Mouse (Mus musculus) embryonic facial prominence, embryonic 12.5 days (tissue): ENCODE results near the gene Cops4. TPM values are rescaled to one million over a fixed set of nuclear protein-coding genes. Genes with fewer than 3 reads are reported as not detected.
A peak's percentile ranks its signal among the peaks of the same experiment; 100 is the strongest.

Experiments
- ATAC-seq: fragments of 200-750 bp; cut with Nextera tagmentation; 2 replicates; pipeline ENCODE4 v1.8.0; 2017; ENCODE audit not compliant: insufficient number of reproducible peaks, insufficient read depth, low FRiP score, low TSS enrichment
- H3K27ac ChIP-seq: fragments of 300-500 bp; sonication (generic); 2 replicates; pipeline ENCODE4 v1.5.1; 2016; ENCODE audit warnings: mild to moderate bottlenecking
- H3K27me3 ChIP-seq: fragments of 300-500 bp; sonication (generic); 2 replicates; pipeline ENCODE4 v1.6.1; 2016; ENCODE audit warnings: mild to moderate bottlenecking, moderate library complexity
- H3K36me3 ChIP-seq: fragments of 300-500 bp; sonication (generic); 2 replicates; pipeline ENCODE4 v1.6.1; 2016; ENCODE audit warnings: mild to moderate bottlenecking
- H3K4me1 ChIP-seq: fragments of 300-500 bp; sonication (generic); 2 replicates; pipeline ENCODE4 v1.6.1; 2016
- H3K4me2 ChIP-seq: fragments of 300-500 bp; sonication (generic); replicated peaks from 2 replicates; pipeline ENCODE4 v1.6.1; 2016; ENCODE audit warnings: mild to moderate bottlenecking, moderate library complexity
- H3K4me3 ChIP-seq: fragments of 300-500 bp; sonication (generic); 2 replicates; pipeline ENCODE4 v1.5.1; 2016; ENCODE audit warnings: mild to moderate bottlenecking
- H3K9ac ChIP-seq: fragments of 300-500 bp; sonication (generic); 2 replicates; pipeline ENCODE4 v1.6.1; 2016; ENCODE audit warnings: mild to moderate bottlenecking, moderate library complexity
- H3K9me3 ChIP-seq: fragments of 300-500 bp; sonication (generic); 2 replicates; pipeline ENCODE4 v1.6.1; 2016; ENCODE audit warnings: mild to moderate bottlenecking, moderate library complexity
- WGBS: fragments of 180-500 bp; shearing (Covaris S2); methylation state at CpG from one replicate; pipeline ENCODE4 v1.1.7; 2016; 5-methylcytosine and 5-hydroxymethylcytosine counted together
- polyA plus RNA-seq: library from polyadenylated mRNA; unstranded; fragments of >200 nt; fragmentation: Nextera tagmentation; extraction: Ambion mirVana; gene quantifications from 2 replicates; pipeline ENCODE4 v1.2.1, GENCODE M21; 2016

Gene Cops4
- polyA plus RNA-seq, 1 experiment from 2014 or later, result 210 TPM

DNA sequence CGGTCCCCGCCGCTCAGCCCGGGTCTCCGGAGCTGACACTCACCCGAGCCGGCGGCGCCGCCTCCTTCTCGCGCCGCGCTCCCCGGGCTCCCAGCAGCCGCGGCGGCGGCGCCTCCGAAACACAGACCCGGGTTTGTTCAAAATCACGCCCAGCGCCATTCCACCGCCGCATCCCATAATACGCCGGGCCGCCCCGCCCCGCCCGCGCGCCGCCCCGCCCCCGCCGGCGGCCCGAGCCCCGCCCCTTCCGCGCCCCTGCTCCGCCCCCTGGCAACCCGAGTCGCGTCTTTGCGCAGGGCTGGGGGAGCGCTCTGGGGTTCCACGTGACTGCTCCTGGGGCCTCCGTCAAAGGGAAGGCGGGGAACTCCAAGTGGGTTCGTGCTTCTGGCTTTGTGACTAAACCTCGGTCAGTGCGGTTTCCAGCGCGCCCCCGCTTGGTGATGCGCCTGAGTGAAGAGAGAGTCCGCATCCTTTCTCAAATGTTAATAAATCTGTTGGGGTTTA lies 17.6 kb upstream of the Cops4 start, which contains the start of gene Lin54:
Gene Lin54, minus strand, starts transcription at position 182 of the 504 bp plus-strand sequence.
- no peaks in the 10 kb centered on the region for H3K9me3 ChIP-seq
- no peaks in the 10 kb centered on the region for H3K27me3 ChIP-seq
- peak within 1 kb of the TSS; percentile 65 for H3K9ac ChIP-seq
- ATAC-seq, result peak; percentile 91
- H3K27ac ChIP-seq, result peak within 1 kb of the TSS; percentile 77
- H3K36me3 ChIP-seq, result no peaks in the 10 kb centered on the region
- WGBS, result under 1% methylated on average over 57 of the region's 60 CpGs
- peaks cover 10% of the 10 kb centered on the region for H3K4me1 ChIP-seq
- H3K4me3 ChIP-seq, result peak within 1 kb of the TSS; percentile 62
- peak within 1 kb of the TSS; percentile 93 for H3K4me2 ChIP-seq

DNA sequence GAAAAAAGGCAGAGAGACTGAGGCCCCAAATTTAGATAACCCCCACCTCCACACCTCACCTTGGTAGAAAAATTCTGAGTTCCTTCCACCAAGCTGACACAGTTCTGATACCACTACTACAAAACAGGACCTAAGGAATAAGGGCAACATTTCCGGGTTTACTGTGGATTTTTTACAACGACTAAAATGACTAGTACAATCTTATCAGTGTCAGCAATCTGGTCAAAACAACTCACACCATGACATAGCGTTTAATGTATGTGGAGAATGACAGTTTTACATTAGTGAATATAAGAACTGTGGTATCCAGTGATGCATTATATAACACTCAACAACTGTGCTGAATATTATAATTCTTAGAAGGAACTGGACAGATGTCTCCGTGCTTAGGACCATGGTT lies 16.8 kb upstream of the Cops4 start:
- WGBS, result 85% methylated on average over 4 of the region's 4 CpGs
- no peaks in the 10 kb centered on the region for H3K27me3 ChIP-seq
- H3K4me1 ChIP-seq, result peaks cover 10% of the 10 kb centered on the region
- no peaks in the 10 kb centered on the region for H3K9me3 ChIP-seq
- no peak overlapping the region for H3K27ac ChIP-seq
- ATAC-seq, result no peak
- H3K4me3 ChIP-seq, result no peak overlapping the region
- H3K9ac ChIP-seq, result no peak overlapping the region
- H3K36me3 ChIP-seq, result no peaks in the 10 kb centered on the region
- H3K4me2 ChIP-seq, result peak overlapping the region; percentile 49; the same call in 1 of the 2 replicates

DNA sequence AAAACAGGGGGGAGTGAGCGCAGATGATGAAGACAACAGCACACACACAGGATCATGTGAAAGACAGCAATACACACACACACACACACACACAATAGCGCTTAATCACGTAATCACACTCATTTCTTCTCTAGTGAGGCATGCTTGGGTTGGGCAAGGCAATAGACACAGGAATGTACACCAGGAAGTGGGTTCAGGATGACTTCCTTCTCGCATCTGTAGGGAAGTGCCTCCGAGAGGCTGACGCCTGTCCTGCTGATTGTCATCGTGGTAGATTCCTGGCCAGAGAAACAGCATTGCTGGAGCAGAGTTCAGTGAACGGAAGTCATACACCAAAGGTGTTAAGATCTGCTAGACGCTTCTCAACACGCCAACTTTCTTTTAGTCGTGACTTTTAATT lies 8.9 kb upstream of the Cops4 start:
- H3K9me3 ChIP-seq, result no peaks in the 10 kb centered on the region
- WGBS, result 75% methylated on average over 11 of the region's 11 CpGs
- H3K4me2 ChIP-seq, result no peak overlapping the region
- H3K4me3 ChIP-seq, result no peak overlapping the region
- no peaks in the 10 kb centered on the region for H3K36me3 ChIP-seq
- no peaks in the 10 kb centered on the region for H3K27me3 ChIP-seq
- no peak overlapping the region for H3K9ac ChIP-seq
- no peak for ATAC-seq
- H3K27ac ChIP-seq, result no peak overlapping the region
- no peaks in the 10 kb centered on the region for H3K4me1 ChIP-seq

DNA sequence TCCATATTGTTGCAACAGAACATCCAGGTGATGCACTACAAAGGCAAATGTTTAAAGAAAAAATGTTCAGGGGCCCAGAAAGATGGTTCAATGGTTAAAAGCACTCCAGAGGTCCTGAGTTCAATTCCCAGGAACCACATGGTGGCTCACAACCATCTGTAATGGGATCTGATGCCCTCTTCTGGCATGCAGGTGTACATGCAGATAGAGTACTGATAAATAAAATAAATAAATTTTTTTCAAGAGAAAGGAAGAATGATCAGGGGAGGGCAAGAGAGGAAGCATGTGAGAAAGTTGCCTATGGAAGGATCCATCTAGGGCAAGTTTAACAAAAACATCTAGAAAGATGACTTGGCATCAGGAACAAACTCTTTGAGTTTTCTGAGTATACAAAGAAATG lies 5.5 kb upstream of the Cops4 start:
- Histone ChIP-seq H3K9ac (no peak overlapping the region), H3K9me3 (no peaks in the 10 kb centered on the region), H3K4me1 (no peaks in the 10 kb centered on the region; the same call in 1 of the 2 replicates), H3K27me3 (no peaks in the 10 kb centered on the region), H3K36me3 (no peaks in the 10 kb centered on the region), H3K4me3 (no peak overlapping the region), H3K4me2 (no peak overlapping the region), H3K27ac (no peak overlapping the region)
- no peak for ATAC-seq

DNA sequence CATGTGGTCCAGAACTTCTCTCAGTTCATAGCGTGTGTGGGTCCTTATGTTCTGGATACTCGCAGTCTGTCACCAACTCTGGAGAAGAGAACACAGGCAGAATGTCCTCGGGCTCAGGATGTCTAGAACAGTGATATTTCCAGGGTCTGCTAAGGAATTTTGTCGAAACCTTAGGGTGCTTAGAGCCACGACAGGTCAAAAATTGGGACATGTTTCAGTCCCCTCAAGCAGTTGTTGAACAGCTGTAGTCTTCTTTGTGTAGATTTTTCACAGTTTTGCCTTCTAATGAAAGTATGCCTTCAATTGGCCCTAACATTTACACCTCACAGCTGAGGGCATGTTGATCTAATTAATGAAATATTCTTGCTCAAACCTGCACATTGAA lies 910 bp downstream of the Cops4 start:
- Histone ChIP-seq H3K4me3 (peak overlapping the region; percentile 70), H3K36me3 (no peaks in the 10 kb centered on the region; the same call in 1 of the 2 replicates), H3K27ac (peak overlapping the region; percentile 87), H3K27me3 (no peaks in the 10 kb centered on the region), H3K4me1 (peaks cover 10% of the 10 kb centered on the region), H3K9me3 (no peaks in the 10 kb centered on the region), H3K9ac (peak overlapping the region; percentile 82), H3K4me2 (peak overlapping the region; percentile 70)
- 9% methylated on average over 5 of the region's 5 CpGs for WGBS
- no peak for ATAC-seq

DNA sequence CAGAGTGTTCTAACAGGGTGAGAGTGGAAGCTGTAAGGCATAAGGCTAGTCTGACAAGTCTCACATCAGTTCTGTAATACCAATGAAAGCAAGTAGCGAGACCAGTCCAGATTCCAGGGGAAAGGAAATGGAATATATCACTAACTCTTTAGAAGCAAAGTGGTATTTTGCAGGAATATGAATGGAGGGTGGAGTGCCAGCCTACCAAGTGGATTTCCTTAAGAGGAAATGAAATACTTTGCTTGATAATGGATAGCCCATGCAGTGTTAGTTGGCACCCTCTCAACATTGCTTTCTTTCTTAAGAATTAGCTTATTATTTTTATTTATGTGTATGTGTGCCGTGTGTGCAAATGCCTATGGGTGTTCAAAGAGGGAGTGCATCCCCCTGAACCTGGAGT lies 2.1 kb downstream of the Cops4 start:
- H3K9ac ChIP-seq, result no peak overlapping the region
- WGBS, result 89% methylated on average over 2 of the region's 2 CpGs
- ATAC-seq, result no peak
- H3K36me3 ChIP-seq, result peaks cover 4% of the 10 kb centered on the region; the same call in 1 of the 2 replicates
- H3K4me1 ChIP-seq, result peaks cover 10% of the 10 kb centered on the region
- no peak overlapping the region for H3K27ac ChIP-seq
- H3K4me3 ChIP-seq, result no peak overlapping the region
- H3K9me3 ChIP-seq, result no peaks in the 10 kb centered on the region
- no peak overlapping the region for H3K4me2 ChIP-seq
- no peaks in the 10 kb centered on the region for H3K27me3 ChIP-seq

DNA sequence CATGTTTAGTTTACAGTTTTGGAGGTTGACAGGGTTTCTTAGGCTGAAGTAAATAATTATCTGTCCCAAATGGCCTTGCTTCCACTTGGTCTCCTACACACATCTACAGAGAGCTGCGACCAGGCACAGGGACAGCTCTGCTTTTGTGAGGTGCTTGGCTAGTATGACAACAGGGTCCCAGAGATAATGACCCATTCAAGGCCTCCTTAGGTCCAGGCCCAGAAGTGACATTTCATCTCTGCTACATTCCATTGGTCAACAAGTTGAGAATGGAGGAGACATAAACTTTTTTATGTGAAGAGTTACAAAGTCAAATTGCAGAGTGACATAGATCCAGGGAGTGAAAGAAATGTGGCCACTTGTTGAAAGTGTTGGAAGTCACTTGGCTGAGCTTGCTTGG lies 5.2 kb downstream of the Cops4 start:
- H3K9me3 ChIP-seq, result no peaks in the 10 kb centered on the region
- H3K36me3 ChIP-seq, result peaks cover 8% of the 10 kb centered on the region; the same call in 1 of the 2 replicates
- no peak overlapping the region for H3K4me3 ChIP-seq
- H3K4me1 ChIP-seq, result peaks cover 10% of the 10 kb centered on the region; the same call in 1 of the 2 replicates
- no peak overlapping the region for H3K4me2 ChIP-seq
- no peaks in the 10 kb centered on the region for H3K27me3 ChIP-seq
- no peak overlapping the region for H3K9ac ChIP-seq
- WGBS, result 87% methylated on average over 1 of the region's 1 CpGs
- ATAC-seq, result no peak
- H3K27ac ChIP-seq, result no peak overlapping the region

DNA sequence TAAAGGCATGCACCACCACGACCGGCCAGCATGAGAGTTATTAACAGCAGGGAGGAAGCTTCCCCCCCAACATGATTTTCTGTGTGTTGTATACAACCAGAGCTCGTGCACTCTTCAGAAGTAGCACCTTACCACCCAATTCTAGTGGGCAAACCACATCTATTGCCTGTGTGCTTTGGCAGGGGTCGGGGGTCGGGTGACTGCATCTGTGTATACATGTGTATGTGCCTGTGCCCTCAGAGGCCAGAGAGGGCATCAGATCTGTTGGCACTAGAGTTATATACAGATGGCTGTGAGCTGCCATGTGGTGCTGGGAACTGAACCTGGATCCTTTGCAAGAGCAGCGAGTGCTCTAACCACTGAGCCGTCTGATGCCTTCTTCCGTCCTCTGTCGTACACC lies 6.8 kb downstream of the Cops4 start:
- H3K9me3 ChIP-seq, result no peaks in the 10 kb centered on the region
- no peak overlapping the region for H3K9ac ChIP-seq
- no peaks in the 10 kb centered on the region for H3K27me3 ChIP-seq
- no peak for ATAC-seq
- no peak overlapping the region for H3K4me3 ChIP-seq
- H3K4me2 ChIP-seq, result no peak overlapping the region
- peaks cover 20% of the 10 kb centered on the region for H3K36me3 ChIP-seq
- H3K27ac ChIP-seq, result no peak overlapping the region
- peaks cover 3% of the 10 kb centered on the region; the same call in 1 of the 2 replicates for H3K4me1 ChIP-seq
- 94% methylated on average over 9 of the region's 9 CpGs for WGBS

DNA sequence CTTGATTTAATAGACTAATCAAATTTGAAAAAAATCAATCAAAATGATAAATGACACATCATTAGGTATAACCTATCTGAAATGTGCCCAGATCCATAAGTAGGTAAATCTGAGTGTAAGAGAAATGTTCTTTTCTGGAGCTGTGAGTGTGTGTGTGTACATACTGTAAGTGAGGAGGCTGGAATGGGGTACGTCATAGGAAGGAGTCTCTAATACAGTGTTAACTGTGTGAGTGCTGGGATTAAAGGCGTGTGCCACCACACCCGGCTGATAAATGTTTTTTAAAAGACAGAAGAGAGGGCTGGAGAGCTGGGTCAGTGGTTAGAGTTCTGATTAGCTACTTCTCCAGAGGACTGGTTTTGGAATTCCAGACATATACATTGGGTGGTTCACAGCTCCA lies 7.5 kb downstream of the Cops4 start:
- H3K4me1 ChIP-seq, result no peaks in the 10 kb centered on the region
- no peak overlapping the region for H3K27ac ChIP-seq
- no peaks in the 10 kb centered on the region for H3K9me3 ChIP-seq
- no peak for ATAC-seq
- no peaks in the 10 kb centered on the region for H3K27me3 ChIP-seq
- no peak overlapping the region for H3K4me3 ChIP-seq
- WGBS, result 78% methylated on average over 3 of the region's 3 CpGs
- H3K4me2 ChIP-seq, result no peak overlapping the region
- peaks cover 27% of the 10 kb centered on the region for H3K36me3 ChIP-seq
- no peak overlapping the region for H3K9ac ChIP-seq

DNA sequence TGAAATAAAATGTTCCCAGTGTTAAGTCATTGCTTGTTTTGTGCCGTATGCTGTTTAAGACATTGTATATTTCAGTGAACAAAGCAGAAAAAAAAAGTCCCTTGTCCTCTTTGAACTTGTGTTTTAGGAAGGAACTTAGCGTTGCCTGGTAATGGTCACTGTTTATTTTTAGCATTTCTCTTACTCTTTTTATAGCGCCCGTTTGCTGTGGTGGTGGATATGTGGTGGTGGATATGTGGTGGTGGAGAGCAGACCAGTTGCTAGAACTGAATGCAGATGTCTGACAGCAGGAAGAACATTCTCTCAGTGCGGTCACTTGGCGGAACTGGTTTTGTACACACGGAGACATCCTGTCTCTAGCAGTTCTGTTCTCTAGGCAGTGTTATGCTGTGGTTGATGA lies 8.1 kb downstream of the Cops4 start:
- Histone ChIP-seq H3K27me3 (no peaks in the 10 kb centered on the region), H3K36me3 (peaks cover 32% of the 10 kb centered on the region), H3K9ac (no peak overlapping the region), H3K4me2 (no peak overlapping the region), H3K4me1 (no peaks in the 10 kb centered on the region), H3K27ac (no peak overlapping the region), H3K4me3 (no peak overlapping the region), H3K9me3 (no peaks in the 10 kb centered on the region)
- WGBS, result 88% methylated on average over 7 of the region's 7 CpGs
- no peak for ATAC-seq

DNA sequence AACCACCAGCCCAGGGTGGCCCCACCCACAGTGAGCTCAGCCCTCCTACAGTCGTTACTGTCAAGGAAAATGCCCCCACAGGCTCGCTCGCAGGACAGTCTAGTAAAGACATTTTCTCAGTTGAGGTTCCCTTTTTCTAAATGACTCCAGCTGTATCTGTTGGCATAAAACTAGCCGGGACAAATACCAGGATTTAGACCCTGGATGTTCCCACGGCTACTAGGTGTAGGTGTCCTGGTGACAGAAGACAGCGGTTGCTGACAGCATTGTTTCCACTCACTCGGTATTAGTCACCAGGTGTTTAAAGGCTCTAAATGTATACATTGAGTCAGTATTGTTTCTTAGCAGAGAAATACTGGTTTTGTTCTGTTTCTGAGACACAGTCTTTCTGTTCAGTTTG lies 17.7 kb downstream of the Cops4 start:
- H3K9me3 ChIP-seq, result no peaks in the 10 kb centered on the region
- no peaks in the 10 kb centered on the region for H3K4me1 ChIP-seq
- no peaks in the 10 kb centered on the region for H3K27me3 ChIP-seq
- H3K4me3 ChIP-seq, result no peak overlapping the region
- H3K36me3 ChIP-seq, result peaks cover 71% of the 10 kb centered on the region
- no peak overlapping the region for H3K4me2 ChIP-seq
- ATAC-seq, result no peak
- no peak overlapping the region for H3K9ac ChIP-seq
- H3K27ac ChIP-seq, result no peak overlapping the region
- 85% methylated on average over 7 of the region's 7 CpGs for WGBS

DNA sequence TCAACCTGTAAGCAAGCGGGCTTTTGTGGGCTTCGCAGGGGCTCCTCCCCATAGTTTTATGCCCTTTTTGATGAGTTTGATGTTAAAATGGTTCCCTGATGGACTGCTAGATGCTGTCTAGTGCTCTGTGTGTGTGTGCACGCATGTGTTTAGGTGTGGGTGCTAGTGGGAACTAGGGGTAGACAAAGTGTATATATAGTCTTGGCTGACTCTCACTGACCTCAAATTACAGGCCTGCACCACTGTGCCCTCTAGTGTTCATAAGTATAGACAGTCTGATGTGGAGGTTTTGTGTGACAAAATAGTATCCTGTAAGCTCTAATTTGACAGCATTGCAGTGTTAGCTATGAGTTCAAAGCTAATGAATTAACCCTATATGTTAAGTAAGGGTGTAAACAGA lies 18.5 kb downstream of the Cops4 start:
- no peaks in the 10 kb centered on the region for H3K4me1 ChIP-seq
- H3K9me3 ChIP-seq, result no peaks in the 10 kb centered on the region
- no peak for ATAC-seq
- H3K27me3 ChIP-seq, result no peaks in the 10 kb centered on the region
- 91% methylated on average over 3 of the region's 3 CpGs for WGBS
- H3K4me3 ChIP-seq, result no peak overlapping the region
- peaks cover 68% of the 10 kb centered on the region for H3K36me3 ChIP-seq
- no peak overlapping the region for H3K4me2 ChIP-seq
- no peak overlapping the region for H3K27ac ChIP-seq
- H3K9ac ChIP-seq, result no peak overlapping the region
